Mouse (Mus musculus): ENCODE results near the gene Ank2.

DNA sequence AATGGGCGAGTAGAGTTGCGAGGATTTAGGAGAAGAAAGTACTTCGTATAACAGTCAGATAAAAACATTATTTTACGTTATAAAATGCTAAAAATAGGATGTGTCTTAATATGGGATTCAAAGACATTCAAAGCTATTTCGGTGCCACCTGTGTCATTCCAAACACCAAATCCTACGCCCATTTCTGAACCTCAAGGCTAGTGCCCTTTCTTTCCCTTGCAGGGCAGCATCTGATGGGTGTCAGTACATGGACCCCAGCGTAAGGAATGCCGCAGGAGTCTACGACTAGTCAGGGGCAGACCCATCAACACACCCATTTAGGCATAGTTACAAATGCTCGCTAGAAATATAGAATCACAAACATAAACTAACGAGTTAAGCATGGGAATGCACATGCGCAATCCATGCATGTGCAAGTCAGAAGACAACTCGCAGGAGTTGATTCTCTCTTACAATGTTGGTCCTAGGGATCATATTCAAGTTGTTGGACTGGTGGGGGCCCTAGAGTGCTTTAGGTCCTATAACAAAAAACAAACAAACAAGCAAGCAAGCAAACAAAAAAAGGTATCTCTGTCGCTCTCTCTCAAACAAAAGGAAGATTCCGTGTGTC, 240.6 kb downstream of the Ank2 start:
- no peak for TF ChIP-seq CTCF (IDR thresholded peaks at IDR 0.05; ENCODE audit: borderline replicate concordance, control insufficient read depth, extremely low read depth, insufficient read depth, low read length, poor library complexity)
- no peak for TF ChIP-seq POLR2A (IDR thresholded peaks at IDR 0.05; ENCODE audit: control insufficient read depth, extremely low read depth, insufficient read depth, low read length, poor library complexity)

Measured in thymus, adult 2 months (tissue).